Mouse (Mus musculus) forebrain, postnatal 0 days (tissue): Measurements from ENCODE around the gene Defb25. TPM values are rescaled to one million over a fixed set of nuclear protein-coding genes. Genes with fewer than 3 reads are reported as not detected.
"Not testable (repeated sequence)": the region's sequence is repeated elsewhere in the genome, so short reads cannot be mapped to it uniquely, and the experiment has no call there.

Experiments
- ATAC-seq: fragments of 200-750 bp; cut with Nextera tagmentation; 2 replicates; pipeline ENCODE4 v1.8.0; 2017; ENCODE audit warnings: mild to moderate bottlenecking, moderate library complexity
- DNase-seq: peaks from one replicate; pipeline ENCODE4 v3.0.0-alpha.2; 2015
- H3K27ac ChIP-seq: fragments of 300-500 bp; sonication (generic); 2 replicates; pipeline ENCODE4 v1.5.1; 2014; ENCODE audit warnings: low read depth, mild to moderate bottlenecking, antibody characterized with exemption, low read length, moderate library complexity, mixed read lengths
- H3K27me3 ChIP-seq: fragments of 300-500 bp; sonication (generic); 2 replicates; pipeline ENCODE4 v1.6.1; 2014; ENCODE audit warnings: mild to moderate bottlenecking, low read length, mixed read lengths; ENCODE audit not compliant: insufficient read depth
- H3K36me3 ChIP-seq: fragments of 300-500 bp; sonication (generic); 2 replicates; pipeline ENCODE4 v1.6.1; 2014; ENCODE audit warnings: mild to moderate bottlenecking, moderate library complexity; ENCODE audit not compliant: insufficient read depth
- H3K4me1 ChIP-seq: fragments of 300-500 bp; sonication (generic); 2 replicates; pipeline ENCODE4 v1.6.1; 2014; ENCODE audit warnings: antibody characterized with exemption; ENCODE audit not compliant: insufficient read depth
- H3K4me2 ChIP-seq: fragments of 300-500 bp; sonication (generic); 2 replicates; pipeline ENCODE4 v1.6.1; 2014; ENCODE audit warnings: low read depth, mild to moderate bottlenecking, moderate library complexity
- H3K4me3 ChIP-seq: fragments of 300-500 bp; sonication (generic); 2 replicates; pipeline ENCODE4 v1.5.1; 2014; ENCODE audit warnings: low read depth, low read length, mixed read lengths
- H3K9ac ChIP-seq: fragments of 300-500 bp; sonication (generic); 2 replicates; pipeline ENCODE4 v1.6.1; 2014; ENCODE audit warnings: mild to moderate bottlenecking
- H3K9me3 ChIP-seq: fragments of 300-500 bp; sonication (generic); 2 replicates; pipeline ENCODE4 v1.6.1; 2016; ENCODE audit warnings: low read length
- CTCF ChIP-seq: sonication (generic); IDR thresholded peaks from 2 replicates; pipeline ENCODE4 v1.5.1; 2016; ENCODE audit warnings: antibody characterized with exemption, control low read depth, low read depth
- WGBS: fragments of 180-500 bp; shearing (Covaris S2); extraction: QIAGEN DNeasy Blood & Tissue Kit; methylation state at CpG from one replicate; pipeline ENCODE4 v1.1.7; 2014; 5-methylcytosine and 5-hydroxymethylcytosine counted together
- polyA plus RNA-seq: library from polyadenylated mRNA; unstranded; fragments of >200 nt; fragmentation: Nextera tagmentation; extraction: Ambion mirVana; gene quantifications from 2 replicates; pipeline ENCODE4 v1.2.1, GENCODE M21; 2015
- total RNA-seq: library from RNA; depleted of rRNA; stranded (reverse); fragments of >200 nt; gene quantifications from 2 replicates; pipeline ENCODE4 v1.2.3, GENCODE M21; 2014; rRNA removed

The Defb25 gene
- total RNA-seq (not detected in 2 replicates), polyA plus RNA-seq (not detected in 2 replicates)

DNA sequence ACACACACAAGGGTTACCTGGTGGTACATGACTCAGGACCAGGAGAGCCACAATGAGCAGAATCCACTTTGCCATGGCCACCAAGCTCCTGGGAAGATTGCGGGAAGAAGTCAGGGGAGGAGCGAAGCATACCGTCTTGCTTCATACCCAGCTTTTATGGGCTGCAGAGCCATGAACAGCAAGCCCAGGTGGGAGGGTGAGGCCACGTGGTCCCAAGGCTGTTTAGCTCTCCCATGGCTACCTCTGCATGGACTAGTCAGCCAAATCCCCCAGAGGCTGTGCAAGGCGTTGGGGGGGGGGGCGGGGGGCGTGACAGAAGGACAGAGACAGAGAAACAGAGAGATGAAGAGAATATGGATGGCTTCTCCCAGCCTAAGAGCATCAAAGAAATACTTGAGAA, at the start of gene Defb25:
TSS of gene Defb25 (minus strand) at position 101 of the 400 bp plus-strand sequence.
- H3K4me2 ChIP-seq, result no peak within 1 kb of the TSS
- no peaks in the 10 kb centered on the region for H3K9me3 ChIP-seq
- no peak within 1 kb of the TSS for H3K27ac ChIP-seq
- DNase-seq, result no peak
- no peak within 1 kb of the TSS for H3K4me3 ChIP-seq
- no peak for ATAC-seq
- no peak within 1 kb of the TSS for H3K9ac ChIP-seq
- H3K36me3 ChIP-seq, result no peaks in the 10 kb centered on the region
- no peak for TF ChIP-seq CTCF
- H3K4me1 ChIP-seq, result peaks cover 10% of the 10 kb centered on the region; the same call in 1 of the 2 replicates
- WGBS, result 88% methylated on average over 7 of the region's 7 CpGs
- H3K27me3 ChIP-seq, result peaks cover 15% of the 10 kb centered on the region

DNA sequence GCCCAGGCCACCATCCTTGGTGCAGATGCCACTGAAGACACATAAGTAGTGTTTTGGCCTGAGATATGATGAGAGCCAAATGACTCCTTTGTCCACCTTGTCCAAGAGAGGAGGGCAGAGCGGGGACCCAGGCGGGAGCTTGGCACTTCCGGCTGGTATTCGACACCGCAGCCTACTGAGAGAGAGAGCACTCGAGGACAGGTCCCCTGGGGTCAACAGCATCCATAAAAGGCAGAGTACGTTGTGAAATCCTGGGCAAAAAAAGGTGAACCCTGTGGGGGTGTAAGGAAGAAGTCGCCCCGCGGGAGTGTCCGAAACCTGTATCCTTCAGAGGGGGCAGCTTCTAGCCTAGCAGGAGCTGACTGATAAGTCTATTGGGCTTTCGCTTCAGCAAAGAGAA, 49.3 kb upstream of the Defb25 start:
- Histone ChIP-seq H3K9me3 (no peaks in the 10 kb centered on the region), H3K9ac (peak overlapping the region; percentile 97), H3K36me3 (peaks cover 32% of the 10 kb centered on the region), H3K27ac (no peak overlapping the region), H3K4me1 (peaks cover 20% of the 10 kb centered on the region), H3K4me3 (peak overlapping the region; percentile 95), H3K27me3 (no peaks in the 10 kb centered on the region), H3K4me2 (peak overlapping the region; percentile 91)
- no peak for ATAC-seq
- 85% methylated on average over 12 of the region's 12 CpGs for WGBS
- TF ChIP-seq CTCF, result no peak
- DNase-seq, result no peak

DNA sequence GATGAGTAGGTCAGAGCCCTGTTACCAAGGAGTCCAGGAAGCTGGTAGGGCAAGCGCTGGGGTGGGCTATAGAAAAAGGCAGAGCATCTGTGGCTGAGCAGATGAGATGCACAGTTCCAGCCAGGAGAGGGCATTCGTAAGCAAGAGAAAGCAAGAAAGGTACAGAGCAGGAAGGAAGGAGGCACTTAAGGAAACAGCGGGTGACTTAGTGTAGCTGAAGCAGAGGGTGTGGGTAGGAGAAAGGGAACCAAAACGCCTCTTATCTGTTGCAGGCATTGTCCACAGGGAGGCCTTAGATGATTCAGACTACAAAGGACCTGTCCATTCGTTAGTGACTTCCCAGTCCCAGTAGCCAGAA, 48.8 kb upstream of the Defb25 start:
- Histone ChIP-seq H3K4me1 (peaks cover 20% of the 10 kb centered on the region), H3K9ac (peak overlapping the region; percentile 97), H3K27ac (0 out of 2 replicates have a peak overlapping the region, but pooled peaks have one; percentile 95), H3K4me3 (peak overlapping the region; percentile 95), H3K9me3 (no peaks in the 10 kb centered on the region), H3K27me3 (no peaks in the 10 kb centered on the region), H3K36me3 (peaks cover 27% of the 10 kb centered on the region), H3K4me2 (peak overlapping the region; percentile 91)
- DNase-seq (peak; percentile 63), ATAC-seq (peak; percentile 49)
- peak; percentile 70 for TF ChIP-seq CTCF
- WGBS, result 16% methylated on average over 5 of the region's 5 CpGs

DNA sequence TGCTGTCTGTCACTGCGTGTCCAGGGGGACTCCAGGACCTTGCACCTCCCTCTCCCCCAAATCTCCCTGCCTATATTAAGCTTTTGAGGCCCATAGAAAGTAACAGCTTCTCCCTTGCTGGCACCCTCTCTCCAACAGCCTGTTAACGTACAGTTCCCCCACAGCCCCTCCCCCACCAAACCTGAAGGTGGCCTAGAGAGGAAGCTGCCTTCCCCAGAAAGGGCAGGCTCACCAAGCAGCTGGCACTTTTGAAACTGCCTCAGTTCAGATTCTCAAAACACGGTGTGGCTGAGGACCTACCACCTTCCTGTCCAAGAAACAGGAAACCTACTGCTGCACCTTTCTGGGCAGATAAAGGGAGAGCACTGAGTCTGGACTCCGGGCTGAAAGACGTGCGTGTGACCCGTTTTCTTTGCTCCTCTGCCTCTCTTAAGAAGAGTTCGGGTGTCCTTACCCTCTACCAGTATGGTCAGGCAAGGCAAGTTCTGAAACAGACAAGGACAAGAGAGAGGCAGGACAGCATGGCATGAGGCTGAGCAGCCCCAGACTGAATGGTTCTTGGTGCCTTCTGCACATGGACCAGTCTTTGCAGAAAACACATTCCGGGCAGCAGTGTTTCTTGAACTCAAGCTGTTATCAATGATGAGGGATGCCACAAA, 48.3 kb upstream of the Defb25 start:
- Histone ChIP-seq H3K27me3 (no peaks in the 10 kb centered on the region), H3K27ac (peak overlapping the region; percentile 95), H3K4me3 (peak overlapping the region; percentile 95), H3K9ac (peak overlapping the region; percentile 97), H3K4me1 (peaks cover 20% of the 10 kb centered on the region), H3K9me3 (no peaks in the 10 kb centered on the region), H3K4me2 (peak overlapping the region; percentile 91), H3K36me3 (peaks cover 22% of the 10 kb centered on the region)
- TF ChIP-seq CTCF, result no peak
- WGBS, result 49% methylated on average over 9 of the region's 9 CpGs
- DNase-seq (peak; percentile 36), ATAC-seq (no peak; the same call in 1 of the 2 replicates)

DNA sequence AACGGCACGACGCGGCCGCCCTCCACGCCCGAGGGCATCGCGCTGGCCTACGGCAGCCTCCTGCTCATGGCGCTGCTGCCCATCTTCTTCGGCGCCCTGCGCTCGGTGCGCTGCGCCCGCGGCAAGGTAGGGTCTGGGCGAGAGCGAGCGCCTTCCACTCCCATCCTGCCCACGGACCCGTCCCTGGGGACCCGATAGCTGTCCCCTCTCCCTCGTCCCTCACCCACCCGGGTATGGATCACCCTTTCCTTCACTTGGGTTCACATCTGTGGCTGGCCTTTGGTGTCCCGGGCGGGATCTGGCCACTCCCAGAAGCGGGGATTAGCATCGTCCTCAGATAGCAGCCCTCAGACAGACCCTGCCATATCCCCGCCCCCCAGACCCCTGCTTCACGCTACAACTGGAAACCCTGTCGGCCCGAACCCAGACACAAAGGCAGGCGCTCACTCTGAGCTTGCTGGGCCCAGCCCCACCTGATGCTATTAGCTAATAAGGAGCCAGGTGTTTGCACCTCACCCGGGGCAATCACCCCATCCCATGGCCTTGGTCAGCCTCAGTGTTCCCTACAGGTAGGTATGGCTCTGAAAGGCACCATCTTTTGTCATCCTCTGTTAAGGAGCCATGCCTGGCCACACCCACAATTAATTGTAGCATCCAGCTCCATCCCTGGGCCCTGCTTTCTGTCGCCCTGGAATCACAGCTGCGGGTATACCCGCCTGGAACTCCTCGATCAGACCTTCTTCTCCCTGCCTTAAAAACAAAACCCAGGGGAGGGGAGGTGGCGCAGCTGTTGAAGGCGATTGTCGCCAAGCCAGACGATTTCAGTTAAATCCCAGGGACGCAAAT, 47.0 kb upstream of the Defb25 start:
- no peaks in the 10 kb centered on the region for H3K9me3 ChIP-seq
- peak overlapping the region; percentile 95 for H3K27ac ChIP-seq
- peak overlapping the region; percentile 97 for H3K9ac ChIP-seq
- WGBS, result under 1% methylated on average over 46 of the region's 46 CpGs
- peaks cover 10% of the 10 kb centered on the region for H3K36me3 ChIP-seq
- peaks cover 20% of the 10 kb centered on the region for H3K4me1 ChIP-seq
- ATAC-seq (peak; percentile 78), DNase-seq (peak; percentile 77)
- peak overlapping the region; percentile 91 for H3K4me2 ChIP-seq
- no peaks in the 10 kb centered on the region for H3K27me3 ChIP-seq
- H3K4me3 ChIP-seq, result peak overlapping the region; percentile 95
- TF ChIP-seq CTCF, result no peak

DNA sequence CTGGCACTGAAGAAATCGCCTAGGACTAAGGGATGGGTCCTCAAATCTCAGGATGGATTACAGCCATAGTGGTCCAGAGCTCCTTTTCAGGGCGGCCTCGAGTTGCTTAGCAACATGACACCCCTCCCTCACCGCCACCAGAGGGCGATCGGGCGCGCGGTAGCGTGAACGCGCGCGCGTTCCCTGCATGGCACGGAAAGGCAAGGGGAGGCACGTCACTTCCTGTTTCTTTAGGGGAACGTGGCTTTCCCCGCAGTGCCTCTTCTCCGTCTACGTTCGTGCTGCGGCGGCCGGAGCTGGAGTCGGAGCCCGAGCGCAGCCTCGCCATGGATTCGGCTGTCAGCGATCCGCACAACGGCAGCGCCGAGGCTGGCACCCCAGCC, 46.4 kb upstream of the Defb25 start, which contains the start of gene H13:
TSS of gene H13 (plus strand) at position 206 of the 383 bp plus-strand sequence.
- H3K4me1 ChIP-seq, result peaks cover 20% of the 10 kb centered on the region
- under 1% methylated on average over 35 of the region's 35 CpGs for WGBS
- peak within 1 kb of the TSS; percentile 91 for H3K4me2 ChIP-seq
- no peaks in the 10 kb centered on the region for H3K27me3 ChIP-seq
- H3K36me3 ChIP-seq, result peaks cover 7% of the 10 kb centered on the region
- H3K27ac ChIP-seq, result peak within 1 kb of the TSS; percentile 95
- peak; percentile 99 for TF ChIP-seq CTCF
- no peaks in the 10 kb centered on the region for H3K9me3 ChIP-seq
- DNase-seq (peak; percentile 98), ATAC-seq (peak; percentile 86)
- peak within 1 kb of the TSS; percentile 97 for H3K9ac ChIP-seq
- peak within 1 kb of the TSS; percentile 95 for H3K4me3 ChIP-seq

DNA sequence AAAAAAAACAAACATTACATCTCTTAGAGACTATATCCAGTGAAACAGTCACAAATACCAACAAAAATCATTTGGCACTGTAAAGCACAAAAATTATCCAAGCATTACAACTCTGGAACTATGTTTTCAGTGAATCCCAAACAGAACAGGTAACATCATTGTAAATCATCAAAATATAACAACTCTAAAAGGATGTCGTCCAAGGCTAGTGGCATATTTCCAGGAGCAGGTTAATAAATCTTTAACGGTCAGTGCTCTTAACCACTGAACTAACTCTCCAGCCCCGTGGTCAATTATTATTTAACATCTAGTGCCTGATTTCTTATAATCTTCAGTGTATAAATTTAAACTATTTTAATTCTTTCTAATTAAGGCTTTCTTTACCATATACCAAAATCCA, 43.3 kb upstream of the Defb25 start:
- DNase-seq, result not testable (repeated sequence)
- WGBS, result 78% methylated on average over 3 of the region's 3 CpGs

More for the DNA sequence above, 43.3 kb upstream of the Defb25 start:
- not testable (repeated sequence) for ATAC-seq, H3K9me3 ChIP-seq, H3K27me3 ChIP-seq, H3K4me1 ChIP-seq, H3K9ac ChIP-seq, H3K4me2 ChIP-seq, H3K27ac ChIP-seq, H3K4me3 ChIP-seq, H3K36me3 ChIP-seq
